In genomic region chr1:136143514-136143913, GRCm38 (mm10) we compare ENCODE assay signal across 12 mouse cellular contexts. TPM values are rescaled to one million over a fixed set of nuclear protein-coding genes. Genes with fewer than 3 reads are reported as not detected.
DNase-seq lines count a peak whose midpoint lies in the region; ATAC-seq and TF ChIP-seq lines count a peak whose summit lies in the region.
"Had no signal": no experiment of that assay in that cellular context is flagged by ENCODE, and none has a peak within 500 bp of the region (broad histone marks: within the 10 kb centered on the region; RNA-seq: fewer than 3 reads in every experiment).

No protein-coding gene starts in this region.

- no peaks in the 10 kb centered on the region for H3K27me3 ChIP-seq in neural tube, embryonic 11.5 days (ENCODE audit: control insufficient read depth, insufficient read depth, low read length)
- H3K27me3 ChIP-seq in lung, postnatal 0 days (replicated peaks; ENCODE audit: insufficient read depth, low read length) = no peaks in the 10 kb centered on the region
- no peaks in the 10 kb centered on the region for H3K27me3 ChIP-seq in thymus, adult 2 months (ENCODE audit: control insufficient read depth, insufficient read depth, low read length)

- peaks cover 45% of the 10 kb centered on the region for H3K4me1 ChIP-seq in neural tube, embryonic 11.5 days (ENCODE audit: control insufficient read depth, insufficient read depth, low read length)
- H3K4me1 ChIP-seq in lung, postnatal 0 days (ENCODE audit: insufficient read depth, low read depth, low read length) = peaks cover 6% of the 10 kb centered on the region; the same call in 1 of the 2 replicates
- peaks cover 23% of the 10 kb centered on the region for H3K4me1 ChIP-seq in thymus, adult 2 months (replicated peaks; ENCODE audit: control insufficient read depth, insufficient read depth, low read length)

- peaks cover 5% of the 10 kb centered on the region for H3K36me3 ChIP-seq in neural tube, embryonic 11.5 days (ENCODE audit: control insufficient read depth, insufficient read depth, low read length)
- no peaks in the 10 kb centered on the region for H3K36me3 ChIP-seq in lung, postnatal 0 days (ENCODE audit: insufficient read depth, low read length)
- peaks cover 36% of the 10 kb centered on the region for H3K36me3 ChIP-seq in thymus, adult 2 months (ENCODE audit: control insufficient read depth, insufficient read depth, low read length)

- H3K9ac ChIP-seq in neural tube, embryonic 11.5 days (ENCODE audit: low read length) = no peak overlapping the region
- H3K9ac ChIP-seq in lung, postnatal 0 days (replicated peaks; ENCODE audit: low read depth) = no peak overlapping the region
- H3K9ac ChIP-seq: liver, embryonic 14.5 days had no signal

- no peak for TF ChIP-seq EP300 in lung, postnatal 0 days (IDR thresholded peaks at IDR 0.05)

- H3K4me2 ChIP-seq in neural tube, embryonic 11.5 days (ENCODE audit: low read depth) = no peak overlapping the region
- H3K4me2 ChIP-seq in lung, postnatal 0 days (replicated peaks; ENCODE audit: low read depth, low read length) = no peak overlapping the region

- 66% methylated on average over 10 of the region's 10 CpGs for WGBS in neural tube, embryonic 11.5 days
- WGBS in lung, postnatal 0 days = 91% methylated on average over 10 of the region's 10 CpGs
- WGBS in thymus, adult 2 months = 96% methylated on average over 10 of the region's 10 CpGs

- TF ChIP-seq POLR2A in thymus, adult 2 months (IDR thresholded peaks at IDR 0.05; ENCODE audit: control insufficient read depth, extremely low read depth, insufficient read depth, low read length, poor library complexity) = no peak

- no peaks in the 10 kb centered on the region for H3K9me3 ChIP-seq in neural tube, embryonic 11.5 days (ENCODE audit: control insufficient read depth, low read length)
- no peaks in the 10 kb centered on the region for H3K9me3 ChIP-seq in lung, postnatal 0 days (ENCODE audit: low read length)

- 0 out of 2 replicates have a peak, but pooled peaks have one; percentile 11 for ATAC-seq in neural tube, embryonic 11.5 days (ENCODE audit: insufficient read depth, low FRiP score, low TSS enrichment)
- ATAC-seq in lung, postnatal 0 days = no peak

- no peak for TF ChIP-seq CTCF in lung, postnatal 0 days (IDR thresholded peaks at IDR 0.05)
- no peak for TF ChIP-seq CTCF in thymus, adult 2 months (IDR thresholded peaks at IDR 0.05; ENCODE audit: borderline replicate concordance, control insufficient read depth, extremely low read depth, insufficient read depth, low read length, poor library complexity)

- no peak for DNase-seq in neural tube, embryonic 11.5 days (ENCODE audit: low spot score)
- DNase-seq in neural tube, embryonic 10.5 days (ENCODE audit: extremely low spot score, low spot score) = no peak
- DNase-seq in frontal cortex, postnatal 14 days (ENCODE audit: low spot score in 2 of 2) = peak; percentile 62 to 71
- DNase-seq in left cerebral cortex, postnatal 14 days (ENCODE audit: low spot score in 2 of 2) = peak; percentile 80 to 90
- peak; percentile 76 to 86 for DNase-seq in right cerebral cortex, postnatal 36 days (ENCODE audit: low spot score in 2 of 2)
- DNase-seq in cerebellum, adult 8-10 months = no peak
- DNase-seq in lung, postnatal 0 days (ENCODE audit: low spot score) = no peak
- no peak for DNase-seq in thymus, adult 2 months
- DNase-seq: gastrocnemius, postnatal 14 days; heart, postnatal 14 days; kidney, adult 2 months had no signal

- intact Hi-C loops in left cerebral cortex, postnatal 14 days (cut with DNase I) = no loop called here

- no peak overlapping the region for H3K27ac ChIP-seq in neural tube, embryonic 11.5 days (ENCODE audit: low read depth, low read length)
- H3K27ac ChIP-seq in lung, postnatal 0 days (ENCODE audit: low read length) = no peak overlapping the region
- H3K27ac ChIP-seq in thymus, adult 2 months (ENCODE audit: control insufficient read depth, insufficient read depth, low read length) = no peak overlapping the region
- H3K27ac ChIP-seq: liver, embryonic 14.5 days had no signal

- H3K4me3 ChIP-seq in neural tube, embryonic 11.5 days (ENCODE audit: low read depth, low read length) = no peak overlapping the region
- H3K4me3 ChIP-seq in lung, postnatal 0 days (ENCODE audit: low read depth, low read length) = no peak overlapping the region
- no peak overlapping the region for H3K4me3 ChIP-seq in thymus, adult 2 months (ENCODE audit: control insufficient read depth, insufficient read depth, low read length)

RNA-seq across cellular contexts. Expression of gene Kif21b, which starts 12.3 kb away (rescaled TPM):
- polyA plus RNA-seq in neural tube, embryonic 11.5 days (2014; fragmentation: Nextera tagmentation; extraction: Ambion mirVana) = 14.3 and 17.0 TPM in 2 replicates
- 100 to 1,000 TPM; 180 to 201 TPM for total RNA-seq in left cerebral cortex, postnatal 14 days (2021)
- 0.85 and 0.87 TPM in 2 replicates for polyA plus RNA-seq in lung, postnatal 0 days (2015; fragmentation: Nextera tagmentation; extraction: Ambion mirVana)
- 224 and 247 TPM in 2 replicates for polyA plus RNA-seq in thymus, adult 2 months (2012; rRNA removed)

Comparison
In these comparisons a context has a peak if more than half of its experiments do, and no peak if none do; other contexts are left out.
1. DNase-seq: peak in frontal cortex, postnatal 14 days (2 of 2), left cerebral cortex, postnatal 14 days (2 of 2) and right cerebral cortex, postnatal 36 days (2 of 2); none in neural tube, embryonic 11.5 days (single experiment), neural tube, embryonic 10.5 days (single experiment), cerebellum, adult 8-10 months (single experiment), lung, postnatal 0 days (single experiment) and thymus, adult 2 months (single experiment).
2. RNA of gene Kif21b, which starts 12.3 kb away (polyA plus RNA-seq): 224 to 247 TPM in thymus, adult 2 months; 14.3 to 17.0 TPM in neural tube, embryonic 11.5 days and 0.85 to 0.87 TPM in lung, postnatal 0 days; every median in the first group is over 10 times any median in the second.